Mouse (Mus musculus): ENCODE data around the gene Tmpo. TPM values are rescaled to one million over a fixed set of nuclear protein-coding genes. Genes with fewer than 3 reads are reported as not detected.

The Tmpo gene
- polyA plus RNA-seq, 1 experiment from 2014 or later = 207 TPM

DNA sequence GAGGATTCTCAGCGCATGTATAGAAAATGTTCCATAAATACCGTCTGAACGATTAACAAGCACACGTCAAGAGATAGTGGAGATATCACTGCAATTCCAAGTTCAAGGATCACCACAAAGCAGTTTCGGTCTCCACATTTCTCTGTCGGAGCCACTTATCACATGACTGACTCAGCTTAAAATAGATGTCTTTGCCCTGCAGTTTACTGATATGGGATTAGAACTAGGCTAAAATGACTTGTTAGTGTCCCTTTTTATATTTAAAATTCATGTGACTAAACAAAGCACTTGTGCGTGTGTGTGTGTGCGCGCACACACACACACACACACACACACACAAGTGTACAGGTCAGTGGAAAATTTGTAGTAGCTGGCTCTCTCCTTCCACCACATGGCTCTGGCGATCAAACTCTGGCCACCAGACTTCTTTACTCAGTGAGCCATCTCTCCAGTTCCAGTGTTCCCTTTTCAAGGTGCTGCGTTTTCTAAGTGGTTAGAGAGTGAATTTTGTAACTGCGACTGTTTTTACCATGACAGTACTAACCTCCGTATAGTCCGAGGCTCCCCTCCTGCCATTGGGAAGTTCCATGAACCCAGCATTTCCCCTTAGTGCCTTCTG is 41.9 kb downstream of the Tmpo start:
- no peak for DNase-seq (ENCODE audit: low spot score)
- H3K27ac ChIP-seq (ENCODE audit: low read depth, low read length) = no peak overlapping the region
- H3K9ac ChIP-seq (ENCODE audit: low read depth, low read length) = no peak overlapping the region
- H3K4me3 ChIP-seq (ENCODE audit: low read depth, low read length) = no peak overlapping the region
- no peaks in the 10 kb centered on the region; the same call in 1 of the 2 replicates for H3K4me1 ChIP-seq (replicated peaks; ENCODE audit: control insufficient read depth, insufficient read depth, low read length)
- H3K27me3 ChIP-seq (replicated peaks; ENCODE audit: control insufficient read depth, insufficient read depth, low read length) = no peaks in the 10 kb centered on the region
- H3K9me3 ChIP-seq (ENCODE audit: control insufficient read depth, low read length) = no peaks in the 10 kb centered on the region
- 69% methylated on average over 14 of the region's 14 CpGs for WGBS
- ATAC-seq (replicated peaks; ENCODE audit: low FRiP score) = no peak
- H3K36me3 ChIP-seq (ENCODE audit: control insufficient read depth, insufficient read depth, low read length) = no peaks in the 10 kb centered on the region
- peak overlapping the region; percentile 8; the same call in 1 of the 2 replicates for H3K4me2 ChIP-seq

DNA sequence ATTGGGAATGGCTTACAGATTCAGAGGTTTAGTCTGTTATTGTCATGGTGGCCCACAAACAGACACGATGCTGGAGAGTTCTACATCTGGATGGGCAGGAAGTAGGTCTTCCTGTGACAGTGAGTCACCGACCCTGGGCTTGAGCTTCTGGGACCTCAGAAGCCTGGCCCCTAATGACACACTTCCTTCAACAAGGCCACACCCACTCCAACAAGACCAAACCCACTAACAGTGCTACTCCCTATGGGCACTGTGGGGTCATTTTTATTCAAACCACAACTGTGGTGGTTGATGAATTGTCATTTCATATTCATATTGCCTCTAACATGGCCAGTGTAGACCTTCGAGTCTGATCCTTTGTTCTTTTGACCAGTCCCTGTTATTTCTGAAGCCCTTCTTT is 42.8 kb downstream of the Tmpo start:
- Histone ChIP-seq H3K27ac (ENCODE audit: low read depth, low read length) (no peak overlapping the region), H3K36me3 (ENCODE audit: control insufficient read depth, insufficient read depth, low read length) (no peaks in the 10 kb centered on the region), H3K4me1 (replicated peaks; ENCODE audit: control insufficient read depth, insufficient read depth, low read length) (no peaks in the 10 kb centered on the region; the same call in 1 of the 2 replicates), H3K27me3 (replicated peaks; ENCODE audit: control insufficient read depth, insufficient read depth, low read length) (no peaks in the 10 kb centered on the region), H3K9ac (ENCODE audit: low read depth, low read length) (no peak overlapping the region), H3K4me2 (no peak overlapping the region; the same call in 1 of the 2 replicates), H3K4me3 (ENCODE audit: low read depth, low read length) (no peak overlapping the region), H3K9me3 (ENCODE audit: control insufficient read depth, low read length) (no peaks in the 10 kb centered on the region)
- 42% methylated on average over 3 of the region's 3 CpGs for WGBS
- DNase-seq (ENCODE audit: low spot score) = no peak
- 0 out of 2 replicates have a peak, but pooled peaks have one; percentile 37 for ATAC-seq (replicated peaks; ENCODE audit: low FRiP score)

DNA sequence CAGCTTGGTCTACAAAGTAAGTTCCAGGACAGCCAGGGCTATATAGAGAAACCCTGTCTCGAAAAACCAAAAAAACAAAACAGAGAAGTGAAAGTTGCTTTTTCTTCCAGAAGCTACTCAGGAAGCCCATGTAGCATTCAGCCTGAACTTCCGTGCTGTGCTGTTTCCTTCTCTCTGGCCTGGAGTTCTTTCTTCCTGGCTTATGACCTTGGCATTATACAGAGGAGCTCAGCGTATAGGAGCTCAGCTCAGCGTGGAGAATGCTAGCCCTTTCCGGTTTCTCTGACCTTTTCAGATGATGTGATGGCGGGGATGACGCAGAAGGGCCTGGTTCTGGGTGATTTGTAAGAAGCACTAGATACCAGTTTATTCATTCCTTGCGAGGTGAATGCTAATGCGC is 43.7 kb downstream of the Tmpo start:
- ATAC-seq (replicated peaks; ENCODE audit: low FRiP score) = no peak
- no peak overlapping the region for H3K27ac ChIP-seq (ENCODE audit: low read depth, low read length)

DNA sequence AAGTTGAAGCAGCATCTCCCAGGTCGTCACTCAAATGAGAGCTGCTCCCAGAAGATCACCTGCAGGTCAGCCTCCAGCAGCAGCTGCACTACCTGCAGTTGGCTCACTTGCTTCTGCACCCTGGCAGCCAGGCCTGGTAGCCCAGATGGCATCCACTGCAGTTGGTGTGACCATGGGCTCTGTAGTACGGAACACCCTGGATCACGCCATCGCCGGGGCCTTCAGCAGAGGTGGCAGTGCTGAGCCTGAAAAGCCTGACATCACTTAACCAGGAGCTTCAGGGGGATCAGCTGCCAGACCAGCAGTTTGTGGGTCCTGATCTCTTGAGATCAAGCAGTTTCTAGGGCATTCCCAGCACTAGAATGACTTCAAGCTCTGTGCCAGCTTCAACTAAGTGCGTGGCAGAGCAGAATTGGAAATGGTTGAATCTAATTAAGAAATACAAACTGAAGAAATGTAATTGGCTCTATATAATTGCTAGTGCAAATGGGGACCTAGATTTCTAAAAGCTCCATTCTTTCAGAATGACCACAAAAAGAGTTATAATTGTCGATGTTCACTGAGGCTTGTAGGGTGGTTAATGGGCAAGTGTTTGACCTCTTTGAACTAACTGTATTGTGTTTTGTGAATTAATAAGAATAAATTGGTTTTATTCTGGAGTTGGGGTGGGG is 45.7 kb downstream of the Tmpo start:
- no peak for ATAC-seq (replicated peaks; ENCODE audit: low FRiP score)

More for the DNA sequence above, 43.7 kb downstream of the Tmpo start:
- Histone ChIP-seq H3K27me3 (replicated peaks; ENCODE audit: control insufficient read depth, insufficient read depth, low read length) (no peaks in the 10 kb centered on the region), H3K4me2 (no peak overlapping the region), H3K36me3 (ENCODE audit: control insufficient read depth, insufficient read depth, low read length) (no peaks in the 10 kb centered on the region), H3K9ac (ENCODE audit: low read depth, low read length) (no peak overlapping the region), H3K9me3 (ENCODE audit: control insufficient read depth, low read length) (no peaks in the 10 kb centered on the region), H3K4me1 (replicated peaks; ENCODE audit: control insufficient read depth, insufficient read depth, low read length) (no peaks in the 10 kb centered on the region; the same call in 1 of the 2 replicates), H3K4me3 (ENCODE audit: low read depth, low read length) (no peak overlapping the region)
- DNase-seq (ENCODE audit: low spot score) = no peak
- 72% methylated on average over 9 of the region's 9 CpGs for WGBS

DNA sequence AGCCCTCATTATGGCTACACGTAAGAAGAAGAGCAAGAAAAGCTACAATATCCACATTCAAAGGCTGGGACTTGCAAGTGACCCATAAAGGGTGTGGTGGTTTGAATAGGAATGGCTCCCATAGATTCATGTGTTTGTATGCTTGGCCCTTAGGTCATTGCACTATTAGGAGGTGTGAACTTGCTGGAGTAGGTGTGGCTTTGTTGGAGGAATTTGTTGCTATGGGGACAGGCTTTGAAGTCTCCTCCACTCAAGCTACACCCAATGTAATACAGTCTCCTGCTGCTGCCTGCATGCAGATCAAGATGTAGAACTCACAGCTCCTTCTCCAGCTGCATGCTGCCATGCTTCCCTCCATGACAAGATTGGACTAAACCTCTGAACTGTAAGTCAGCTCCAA is 49.5 kb downstream of the Tmpo start:
- Histone ChIP-seq H3K9me3 (ENCODE audit: control insufficient read depth, low read length) (no peaks in the 10 kb centered on the region), H3K4me1 (replicated peaks; ENCODE audit: control insufficient read depth, insufficient read depth, low read length) (peaks cover 6% of the 10 kb centered on the region; the same call in 1 of the 2 replicates), H3K9ac (ENCODE audit: low read depth, low read length) (no peak overlapping the region), H3K4me3 (ENCODE audit: low read depth, low read length) (no peak overlapping the region), H3K27ac (ENCODE audit: low read depth, low read length) (no peak overlapping the region), H3K36me3 (ENCODE audit: control insufficient read depth, insufficient read depth, low read length) (no peaks in the 10 kb centered on the region), H3K27me3 (replicated peaks; ENCODE audit: control insufficient read depth, insufficient read depth, low read length) (no peaks in the 10 kb centered on the region), H3K4me2 (no peak overlapping the region)
- 78% methylated on average over 1 of the region's 1 CpGs for WGBS
- no peak for ATAC-seq (replicated peaks; ENCODE audit: low FRiP score)
- DNase-seq (ENCODE audit: low spot score) = no peak

More for the DNA sequence above, 45.7 kb downstream of the Tmpo start:
- no peaks in the 10 kb centered on the region for H3K9me3 ChIP-seq (ENCODE audit: control insufficient read depth, low read length)
- H3K27me3 ChIP-seq (replicated peaks; ENCODE audit: control insufficient read depth, insufficient read depth, low read length) = no peaks in the 10 kb centered on the region
- H3K9ac ChIP-seq (ENCODE audit: low read depth, low read length) = no peak overlapping the region
- no peak overlapping the region for H3K27ac ChIP-seq (ENCODE audit: low read depth, low read length)
- H3K36me3 ChIP-seq (ENCODE audit: control insufficient read depth, insufficient read depth, low read length) = no peaks in the 10 kb centered on the region
- H3K4me3 ChIP-seq (ENCODE audit: low read depth, low read length) = no peak overlapping the region
- 85% methylated on average over 7 of the region's 7 CpGs for WGBS
- no peak overlapping the region for H3K4me2 ChIP-seq
- no peaks in the 10 kb centered on the region; the same call in 1 of the 2 replicates for H3K4me1 ChIP-seq (replicated peaks; ENCODE audit: control insufficient read depth, insufficient read depth, low read length)
- no peak for DNase-seq (ENCODE audit: low spot score)

DNA sequence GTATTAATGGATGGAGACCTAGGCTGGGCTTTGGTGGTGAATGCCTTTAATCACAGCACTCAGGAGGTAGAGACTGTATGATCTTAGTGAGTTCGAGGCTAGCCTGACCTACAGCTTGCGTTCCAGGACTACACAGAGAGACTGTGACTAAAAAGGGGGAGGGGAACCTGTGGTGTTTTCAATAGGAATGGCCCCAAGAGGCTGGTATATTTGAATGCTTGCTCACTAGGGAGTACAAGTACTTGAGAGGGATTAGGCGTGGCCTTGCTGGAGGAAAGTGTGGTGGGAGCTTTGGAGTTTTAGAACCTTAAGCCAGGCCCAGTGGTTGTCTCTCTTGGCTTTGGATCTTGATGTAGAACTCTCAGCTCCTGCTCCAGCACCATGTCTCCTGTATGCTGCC is 50.3 kb downstream of the Tmpo start:
- Histone ChIP-seq H3K36me3 (ENCODE audit: control insufficient read depth, insufficient read depth, low read length) (no peaks in the 10 kb centered on the region), H3K9me3 (ENCODE audit: control insufficient read depth, low read length) (no peaks in the 10 kb centered on the region), H3K27me3 (replicated peaks; ENCODE audit: control insufficient read depth, insufficient read depth, low read length) (no peaks in the 10 kb centered on the region), H3K4me2 (no peak overlapping the region), H3K27ac (ENCODE audit: low read depth, low read length) (no peak overlapping the region), H3K9ac (ENCODE audit: low read depth, low read length) (no peak overlapping the region), H3K4me1 (replicated peaks; ENCODE audit: control insufficient read depth, insufficient read depth, low read length) (peaks cover 6% of the 10 kb centered on the region; the same call in 1 of the 2 replicates), H3K4me3 (ENCODE audit: low read depth, low read length) (no peak overlapping the region)
- DNase-seq (ENCODE audit: low spot score) (no peak), ATAC-seq (replicated peaks; ENCODE audit: low FRiP score) (no peak)
- WGBS = 83% methylated on average over 3 of the region's 3 CpGs

DNA sequence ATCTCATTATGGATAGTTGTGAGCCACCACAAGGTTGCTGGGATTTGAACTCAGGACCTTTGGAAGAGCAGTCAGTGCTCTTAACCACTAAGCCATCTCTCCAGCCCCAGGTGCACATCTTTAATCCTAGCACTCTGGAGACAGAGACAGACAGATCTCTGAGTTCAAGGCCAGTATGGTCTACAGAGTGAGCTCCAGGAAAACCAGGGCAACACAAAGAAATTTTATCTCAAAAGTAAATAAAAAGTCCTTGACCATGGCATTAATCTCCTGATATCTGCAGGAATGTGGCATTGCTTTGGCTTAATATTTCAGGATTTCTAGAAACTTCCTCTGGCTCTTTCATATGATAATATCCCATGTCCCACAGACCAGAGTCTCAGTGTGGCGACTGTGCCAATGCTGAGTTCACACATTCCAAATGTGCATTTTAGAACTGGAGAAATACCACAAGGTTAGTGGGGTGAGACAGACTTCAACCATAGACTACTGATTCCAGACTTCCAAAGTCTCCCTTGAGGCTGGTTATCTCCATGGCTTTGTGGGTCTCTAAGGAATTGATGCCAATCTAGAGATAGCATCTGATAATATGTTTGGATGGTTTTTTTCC is 52.5 kb downstream of the Tmpo start:
- ATAC-seq (replicated peaks; ENCODE audit: low FRiP score) = no peak

DNA sequence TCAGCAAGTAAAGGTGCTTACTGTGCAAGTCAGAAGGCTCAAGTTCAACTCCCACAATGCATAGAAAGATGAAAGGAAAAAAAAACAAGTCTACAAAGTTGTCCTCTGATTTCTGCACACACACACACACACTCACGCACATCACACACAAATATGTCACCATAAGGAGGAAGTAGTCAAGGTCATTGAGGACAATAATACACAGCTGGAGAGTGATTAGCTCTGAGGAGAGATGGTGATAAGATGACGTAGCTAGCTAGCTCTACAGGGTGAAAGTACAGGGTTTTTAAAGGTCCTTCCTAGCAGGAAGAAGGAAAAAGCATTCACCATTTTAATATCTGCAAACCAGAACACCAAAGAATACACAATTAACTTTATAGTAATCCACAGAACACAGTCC is 53.7 kb downstream of the Tmpo start:
- no peak overlapping the region for H3K9ac ChIP-seq (ENCODE audit: low read depth, low read length)
- no peaks in the 10 kb centered on the region for H3K36me3 ChIP-seq (ENCODE audit: control insufficient read depth, insufficient read depth, low read length)
- no peaks in the 10 kb centered on the region for H3K9me3 ChIP-seq (ENCODE audit: control insufficient read depth, low read length)
- ATAC-seq (replicated peaks; ENCODE audit: low FRiP score) (no peak), DNase-seq (ENCODE audit: low spot score) (no peak)
- no peaks in the 10 kb centered on the region for H3K27me3 ChIP-seq (replicated peaks; ENCODE audit: control insufficient read depth, insufficient read depth, low read length)
- H3K4me2 ChIP-seq = no peak overlapping the region
- WGBS = 51% methylated on average over 2 of the region's 2 CpGs
- no peak overlapping the region for H3K4me3 ChIP-seq (ENCODE audit: low read depth, low read length)
- no peak overlapping the region for H3K27ac ChIP-seq (ENCODE audit: low read depth, low read length)
- H3K4me1 ChIP-seq (replicated peaks; ENCODE audit: control insufficient read depth, insufficient read depth, low read length) = peaks cover 10% of the 10 kb centered on the region

More for the DNA sequence above, 52.5 kb downstream of the Tmpo start:
- no peak overlapping the region for H3K4me2 ChIP-seq
- H3K4me1 ChIP-seq (replicated peaks; ENCODE audit: control insufficient read depth, insufficient read depth, low read length) = peaks cover 10% of the 10 kb centered on the region
- 81% methylated on average over 1 of the region's 1 CpGs for whole genome bisulfite sequencing
- H3K27ac ChIP-seq (ENCODE audit: low read depth, low read length) = no peak overlapping the region
- H3K9me3 ChIP-seq (ENCODE audit: control insufficient read depth, low read length) = no peaks in the 10 kb centered on the region
- H3K27me3 ChIP-seq (replicated peaks; ENCODE audit: control insufficient read depth, insufficient read depth, low read length) = no peaks in the 10 kb centered on the region
- DNase-seq (ENCODE audit: low spot score) = no peak
- no peak overlapping the region for H3K9ac ChIP-seq (ENCODE audit: low read depth, low read length)
- H3K36me3 ChIP-seq (ENCODE audit: control insufficient read depth, insufficient read depth, low read length) = no peaks in the 10 kb centered on the region
- no peak overlapping the region for H3K4me3 ChIP-seq (ENCODE audit: low read depth, low read length)

All from liver, embryonic 11.5 days (tissue).